Mouse (Mus musculus): ENCODE measurements at regions not wholly inside any gene's neighbourhood (a gene's known extent, or its start where the extent isn't known, plus 50 kb on each side); places are given as distances from the start of the nearest gene placed in this dataset.
"Not testable (repeated sequence)": the region's sequence is repeated elsewhere in the genome, so short reads cannot be mapped to it uniquely, and the experiment has no call there.

GRCm38 (mm10) chr15:31989093-31989492 is 188.0 kb upstream of the Tas2r119 start:
- DNase-seq (ENCODE audit: low spot score) = peak; percentile 18

- peak; percentile 55 for DNase-seq (ENCODE audit: low spot score)
These were observed 187.3 kb upstream of the Tas2r119 start for GRCm38 (mm10) chr15:31989593-31990290.

- no peak for DNase-seq (ENCODE audit: low spot score)
These were observed 179.1 kb upstream of the Tas2r119 start for GRCm38 (mm10) chr15:31997996-31998395.

- DNase-seq (ENCODE audit: low spot score) = no peak
These were observed 177.5 kb upstream of the Tas2r119 start for GRCm38 (mm10) chr15:31999553-31999952.

GRCm38 (mm10) chr15:32002950-32003422 is 174.1 kb upstream of the Tas2r119 start:
- peak; percentile 71 for DNase-seq (ENCODE audit: low spot score)

- DNase-seq (ENCODE audit: low spot score) = no peak
These were observed 173.6 kb upstream of the Tas2r119 start for GRCm38 (mm10) chr15:32003489-32003888.

GRCm38 (mm10) chr15:32005986-32006385 is 171.1 kb upstream of the Tas2r119 start:
- DNase-seq (ENCODE audit: low spot score) = no peak

- DNase-seq (ENCODE audit: low spot score) = no peak
These were observed 167.3 kb upstream of the Tas2r119 start for GRCm38 (mm10) chr15:32009818-32010217.

GRCm38 (mm10) chr15:32012044-32012443 is 165.0 kb upstream of the Tas2r119 start:
- DNase-seq (ENCODE audit: low spot score) = peak; percentile 39

GRCm38 (mm10) chr15:32012838-32013237 is 164.3 kb upstream of the Tas2r119 start:
- DNase-seq (ENCODE audit: low spot score) = no peak

- no peak for DNase-seq (ENCODE audit: low spot score)
These were observed 161.9 kb upstream of the Tas2r119 start for GRCm38 (mm10) chr15:32015169-32015568.

- no peak for DNase-seq (ENCODE audit: low spot score)
These were observed 156.6 kb upstream of the Tas2r119 start for GRCm38 (mm10) chr15:32020323-32021008.

GRCm38 (mm10) chr15:32021009-32021602 is 156.0 kb upstream of the Tas2r119 start:
- no peak for DNase-seq (ENCODE audit: low spot score)

- DNase-seq (ENCODE audit: low spot score) = no peak
These were observed 143.0 kb upstream of the Tas2r119 start for GRCm38 (mm10) chr15:32034091-32034490.

- DNase-seq (ENCODE audit: low spot score) = no peak
These were observed 142.3 kb upstream of the Tas2r119 start for GRCm38 (mm10) chr15:32034790-32035189.

- DNase-seq (ENCODE audit: low spot score) = no peak
These were observed 135.3 kb upstream of the Tas2r119 start for GRCm38 (mm10) chr15:32041764-32042163.

GRCm38 (mm10) chr15:32042173-32042572 is 134.9 kb upstream of the Tas2r119 start:
- no peak for DNase-seq (ENCODE audit: low spot score)

- DNase-seq (ENCODE audit: low spot score) = no peak
These were observed 134.5 kb upstream of the Tas2r119 start for GRCm38 (mm10) chr15:32042589-32042988.

GRCm38 (mm10) chr15:32043207-32043606 is 133.9 kb upstream of the Tas2r119 start:
- no peak for DNase-seq (ENCODE audit: low spot score)

GRCm38 (mm10) chr15:32043670-32044069 is 133.4 kb upstream of the Tas2r119 start:
- not testable (repeated sequence) for DNase-seq (ENCODE audit: low spot score)

- DNase-seq (ENCODE audit: low spot score) = no peak
These were observed 128.3 kb upstream of the Tas2r119 start for GRCm38 (mm10) chr15:32048836-32049235.

- DNase-seq (ENCODE audit: low spot score) = no peak
These were observed 115.5 kb upstream of the Tas2r119 start for GRCm38 (mm10) chr15:32061573-32061972.

- DNase-seq (ENCODE audit: low spot score) = no peak
These were observed 95.0 kb upstream of the Tas2r119 start for GRCm38 (mm10) chr15:32082109-32082508.

Data from layer of hippocampus, adult 11-12 months (tissue).